Mouse (Mus musculus) liver, adult 2 months (tissue): ENCODE measurements around the gene Asf1a.

Experiments used
- CTCF ChIP-seq: fragments of 200-500 bp; IDR thresholded peaks from 2 replicates; pipeline ENCODE4 v1.5.1; 2011; ENCODE audit warnings: low read depth, low read length, control low read depth
- POLR2A ChIP-seq: fragments of 200-500 bp; IDR thresholded peaks from 2 replicates; pipeline ENCODE4 v1.6.1; 2011; ENCODE audit warnings: low read length, control low read depth; ENCODE audit not compliant: insufficient read depth; ENCODE audit errors: extremely low read depth

- TF ChIP-seq POLR2A (0 out of 2 replicates have a peak, but pooled peaks have one; percentile 45), CTCF (peak; percentile 79)
Measured at GRCm38 (mm10) chr10:53596677-53597120, at the start of gene Asf1a.
